Mouse (Mus musculus) limb, embryonic 14.5 days (tissue): Measurements from ENCODE around the gene Nup54. TPM values are rescaled to one million over a fixed set of nuclear protein-coding genes. Genes with fewer than 3 reads are reported as not detected.

ENCODE experiments used
- ATAC-seq: fragments of 200-750 bp; cut with Nextera tagmentation; 2 replicates; pipeline ENCODE4 v1.8.0; 2017; ENCODE audit warnings: low read depth, moderate number of reproducible peaks, moderate TSS enrichment; ENCODE audit not compliant: low FRiP score
- DNase-seq: peaks from one replicate; pipeline ENCODE4 v3.0.0-alpha.2; 2015; ENCODE audit warnings: low spot score
- H3K27ac ChIP-seq: fragments of 300-500 bp; sonication (generic); replicated peaks from 2 replicates; pipeline ENCODE4 v1.5.1; 2014; ENCODE audit warnings: low read depth, mild to moderate bottlenecking, low read length, moderate library complexity, mixed read lengths
- H3K27me3 ChIP-seq: fragments of 300-500 bp; sonication (generic); 2 replicates; pipeline ENCODE4 v1.6.1; 2014; ENCODE audit warnings: low read length, mixed read lengths; ENCODE audit not compliant: control insufficient read depth, insufficient read depth
- H3K36me3 ChIP-seq: fragments of 300-500 bp; sonication (generic); 2 replicates; pipeline ENCODE4 v1.6.1; 2014; ENCODE audit warnings: mild to moderate bottlenecking, low read length, moderate library complexity, mixed read lengths; ENCODE audit not compliant: control insufficient read depth, insufficient read depth
- H3K4me1 ChIP-seq: fragments of 300-500 bp; sonication (generic); 2 replicates; pipeline ENCODE4 v1.6.1; 2014; ENCODE audit warnings: antibody characterized with exemption, low read length, mixed read lengths; ENCODE audit not compliant: control insufficient read depth, insufficient read depth
- H3K4me2 ChIP-seq: fragments of 300-500 bp; sonication (generic); replicated peaks from 2 replicates; pipeline ENCODE4 v1.6.1; 2014; ENCODE audit warnings: low read depth, mild to moderate bottlenecking, low read length, moderate library complexity; ENCODE audit not compliant: severe bottlenecking
- H3K4me3 ChIP-seq: fragments of 300-500 bp; sonication (generic); replicated peaks from 2 replicates; pipeline ENCODE4 v1.5.1; 2014; ENCODE audit warnings: low read length
- H3K9ac ChIP-seq: fragments of 300-500 bp; sonication (generic); 2 replicates; pipeline ENCODE4 v1.6.1; 2014; ENCODE audit warnings: mild to moderate bottlenecking, low read depth, low read length, moderate library complexity; ENCODE audit not compliant: severe bottlenecking
- H3K9me3 ChIP-seq: fragments of 300-500 bp; sonication (generic); 2 replicates; pipeline ENCODE4 v1.6.1; 2016; ENCODE audit warnings: low read length; ENCODE audit not compliant: control insufficient read depth
- POLR2A ChIP-seq: fragments of 200-500 bp; IDR thresholded peaks from 2 replicates; pipeline ENCODE4 v1.8.0; 2012; ENCODE audit warnings: inconsistent platforms, mild to moderate bottlenecking, moderate library complexity, borderline replicate concordance; ENCODE audit not compliant: insufficient read depth, insufficient read length; ENCODE audit errors: extremely low read depth
- WGBS: fragments of 180-500 bp; shearing (Covaris S2); extraction: QIAGEN DNeasy Blood & Tissue Kit; methylation state at CpG from one replicate; pipeline ENCODE4 v1.1.7; 2014; 5-methylcytosine and 5-hydroxymethylcytosine counted together
- polyA plus RNA-seq, 2 experiments: library from polyadenylated mRNA; depleted of rRNA in 1 of 2; stranded (reverse) in 1 of 2; unstranded in 1 of 2; fragments of >200 nt; fragmentation: Nextera tagmentation in 1 of 2; extraction: Ambion mirVana in 1 of 2; gene quantifications; 2 replicates each; pipeline versions ENCODE4 v1.2.1 to v1.2.3; 2012 to 2014

The Nup54 gene
- polyA plus RNA-seq, 2 experiments, result 46.6 to 48.6 TPM

DNA sequence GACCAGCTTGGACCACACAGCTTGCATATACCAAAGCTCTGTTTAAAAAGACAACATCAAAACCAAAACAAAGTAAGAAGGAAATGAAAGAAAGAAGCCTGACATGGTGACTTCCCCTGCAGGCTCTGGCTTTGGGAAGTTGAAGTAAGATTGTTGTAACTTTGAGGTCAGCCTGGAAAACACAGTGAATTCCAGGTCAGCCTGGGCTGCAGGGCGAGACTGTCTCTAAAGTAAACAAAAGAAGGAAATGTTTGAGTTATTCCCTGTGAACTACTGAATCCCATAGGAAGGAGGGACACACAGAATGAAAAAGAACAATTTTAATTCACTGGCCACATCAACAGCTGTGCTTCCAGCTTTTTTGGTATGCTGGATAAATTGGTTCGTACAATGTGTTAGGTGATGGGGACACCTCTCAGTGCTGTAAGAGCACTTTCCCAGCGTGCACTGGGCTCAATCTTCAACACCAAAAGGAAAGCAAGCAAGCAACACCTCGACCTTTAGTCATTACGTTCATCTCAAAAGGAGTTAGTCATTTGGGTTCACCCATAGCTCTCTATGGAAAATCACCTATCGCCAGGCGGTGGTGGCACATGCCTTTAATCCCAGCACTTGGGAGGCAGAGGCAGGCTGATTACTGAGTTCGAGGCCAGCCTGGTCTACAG is 32.2 kb upstream of the Nup54 start:
- no peaks in the 10 kb centered on the region for H3K4me1 ChIP-seq
- no peak overlapping the region for H3K4me3 ChIP-seq
- no peak for DNase-seq
- H3K4me2 ChIP-seq, result no peak overlapping the region
- no peak for TF ChIP-seq POLR2A
- no peaks in the 10 kb centered on the region for H3K9me3 ChIP-seq
- H3K36me3 ChIP-seq, result no peaks in the 10 kb centered on the region
- H3K27me3 ChIP-seq, result no peaks in the 10 kb centered on the region
- H3K9ac ChIP-seq, result no peak overlapping the region
- ATAC-seq, result no peak
- no peak overlapping the region for H3K27ac ChIP-seq
- WGBS, result 81% methylated on average over 8 of the region's 8 CpGs

DNA sequence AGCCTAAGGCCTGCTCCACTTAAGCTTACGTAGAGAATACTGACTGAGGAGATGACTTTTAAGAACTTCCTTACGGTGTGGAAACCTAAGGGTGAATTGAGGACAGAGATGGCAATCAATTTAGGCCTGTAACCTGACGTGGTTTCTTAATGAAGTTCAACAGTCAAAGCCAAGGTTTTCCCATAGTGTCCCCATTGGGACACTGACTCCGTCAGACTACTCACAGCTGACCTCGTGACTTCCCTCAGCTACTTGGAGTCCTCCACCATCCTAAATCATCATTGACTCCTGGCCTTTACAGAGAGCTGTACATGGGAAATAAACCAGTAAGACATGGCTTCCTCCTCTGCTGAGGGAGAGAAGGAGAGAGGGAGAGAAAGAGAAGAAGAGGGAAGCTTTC is 30.5 kb upstream of the Nup54 start:
- no peak for TF ChIP-seq POLR2A
- DNase-seq, result no peak
- 87% methylated on average over 5 of the region's 5 CpGs for WGBS

DNA sequence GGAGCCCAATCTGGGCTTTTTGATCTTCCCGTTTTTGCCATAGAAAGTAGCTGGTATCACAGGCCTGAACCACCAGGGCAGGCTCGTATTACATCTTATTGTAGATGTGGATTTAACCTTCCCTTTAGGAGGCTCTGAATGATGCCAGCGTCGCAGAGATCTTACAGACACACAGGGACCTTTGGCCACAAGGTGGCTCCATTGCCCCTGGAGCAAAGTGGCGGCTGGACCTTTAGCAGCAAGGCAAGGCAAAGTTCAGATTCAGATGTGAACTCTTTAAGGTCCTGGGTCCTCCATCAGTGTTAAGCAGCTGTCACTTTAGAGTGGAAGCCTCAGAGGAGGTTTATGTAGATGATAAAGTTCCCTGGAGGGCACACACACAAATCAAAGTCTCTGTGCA is 26.3 kb upstream of the Nup54 start:
- no peaks in the 10 kb centered on the region for H3K27me3 ChIP-seq
- no peak overlapping the region for H3K4me2 ChIP-seq

More for the DNA sequence above, 30.5 kb upstream of the Nup54 start:
- Histone ChIP-seq H3K27ac (no peak overlapping the region), H3K27me3 (no peaks in the 10 kb centered on the region), H3K9me3 (no peaks in the 10 kb centered on the region), H3K4me2 (no peak overlapping the region), H3K9ac (no peak overlapping the region), H3K4me1 (no peaks in the 10 kb centered on the region), H3K36me3 (peaks cover 8% of the 10 kb centered on the region; the same call in 1 of the 2 replicates), H3K4me3 (no peak overlapping the region)
- no peak for ATAC-seq

DNA sequence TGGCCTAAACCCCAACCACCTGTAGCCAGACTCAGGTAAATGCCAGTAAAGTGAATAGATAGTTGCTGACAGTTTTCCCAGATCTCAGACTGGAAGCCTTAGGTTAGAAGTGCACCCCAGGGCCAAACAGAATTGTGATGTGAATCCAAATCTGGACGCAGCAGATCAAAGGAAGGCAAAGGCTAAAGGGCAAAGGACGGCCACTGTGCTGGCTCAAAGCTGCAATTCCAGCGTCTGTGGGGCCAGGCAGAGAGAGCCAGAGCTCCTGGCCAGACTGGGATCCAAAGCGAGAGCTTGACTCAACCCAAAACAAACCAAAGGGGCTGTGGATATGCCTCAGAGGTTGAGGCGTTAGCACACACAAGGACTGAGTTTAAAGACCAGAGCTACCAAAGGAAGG is 23.7 kb upstream of the Nup54 start:
- peaks cover 24% of the 10 kb centered on the region for H3K36me3 ChIP-seq
- H3K4me1 ChIP-seq, result no peaks in the 10 kb centered on the region
- no peak overlapping the region for H3K4me2 ChIP-seq
- TF ChIP-seq POLR2A, result no peak
- no peak overlapping the region for H3K9ac ChIP-seq
- 40% methylated on average over 5 of the region's 5 CpGs for WGBS
- ATAC-seq, result no peak
- no peak overlapping the region for H3K27ac ChIP-seq
- no peak for DNase-seq
- no peaks in the 10 kb centered on the region for H3K27me3 ChIP-seq
- no peak overlapping the region for H3K4me3 ChIP-seq
- H3K9me3 ChIP-seq, result no peaks in the 10 kb centered on the region

More for the DNA sequence above, 26.3 kb upstream of the Nup54 start:
- H3K27ac ChIP-seq, result no peak overlapping the region
- H3K4me1 ChIP-seq, result no peaks in the 10 kb centered on the region
- no peak overlapping the region for H3K9ac ChIP-seq
- ATAC-seq, result no peak
- TF ChIP-seq POLR2A, result no peak
- peaks cover 16% of the 10 kb centered on the region; the same call in 1 of the 2 replicates for H3K36me3 ChIP-seq
- DNase-seq, result peak; percentile 57
- H3K9me3 ChIP-seq, result no peaks in the 10 kb centered on the region
- H3K4me3 ChIP-seq, result no peak overlapping the region
- WGBS, result 19% methylated on average over 5 of the region's 5 CpGs

DNA sequence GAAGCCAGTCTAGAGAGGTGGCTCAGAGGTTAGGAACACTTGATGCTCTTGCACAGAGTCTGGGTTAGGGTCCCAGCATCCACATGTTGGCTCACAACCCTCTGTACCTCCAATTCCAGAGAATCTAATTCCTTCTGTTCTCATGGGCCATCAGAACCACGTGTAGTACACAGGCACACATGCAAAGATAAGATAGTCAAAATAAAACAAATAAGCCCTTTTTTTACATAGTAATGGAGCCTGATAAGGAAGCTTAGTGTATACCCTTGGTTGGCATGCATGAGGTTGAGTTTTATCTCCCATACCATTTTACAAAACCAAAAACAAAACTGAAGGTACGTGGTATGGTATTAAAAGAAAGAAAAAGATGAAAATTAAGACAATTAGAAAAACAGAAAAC is 22.4 kb upstream of the Nup54 start:
- Histone ChIP-seq H3K4me1 (no peaks in the 10 kb centered on the region), H3K4me2 (no peak overlapping the region), H3K4me3 (no peak overlapping the region), H3K27me3 (no peaks in the 10 kb centered on the region), H3K27ac (no peak overlapping the region), H3K36me3 (peaks cover 36% of the 10 kb centered on the region), H3K9ac (no peak overlapping the region), H3K9me3 (no peaks in the 10 kb centered on the region)
- TF ChIP-seq POLR2A, result no peak
- DNase-seq, result no peak
- ATAC-seq, result no peak
- WGBS, result 84% methylated on average over 2 of the region's 2 CpGs
